Mouse (Mus musculus): ENCODE results near the gene Gm5460. TPM values are rescaled to one million over a fixed set of nuclear protein-coding genes. Genes with fewer than 3 reads are reported as not detected.

Gene Gm5460
- total and polyA plus RNA-seq, 3 experiments = not detected

- Histone ChIP-seq H3K79me2 (replicated peaks; ENCODE audit: control insufficient read depth, insufficient read depth, low read length) (no peaks in the 10 kb centered on the region), H3K4me1 (ENCODE audit: control insufficient read depth, insufficient read depth, low read length) (no peaks in the 10 kb centered on the region), H3K27me3 (ENCODE audit: control insufficient read depth, insufficient read depth, low read length) (no peaks in the 10 kb centered on the region), H3K4me3 (no peak overlapping the region), H3K36me3 (ENCODE audit: control insufficient read depth, insufficient read depth, low read length) (no peaks in the 10 kb centered on the region), H3K9ac (ENCODE audit: low read depth, low read length) (no peak overlapping the region), H3K27ac (no peak overlapping the region)
- WGBS = 81% methylated on average over 5 of the region's 5 CpGs
- intact Hi-C loops (cut with DNase I) = no loop called here
- TF ChIP-seq POLR2A (IDR thresholded peaks at IDR 0.05; ENCODE audit: insufficient read depth, low read depth, low read length) (no peak), EP300 (IDR thresholded peaks at IDR 0.05; ENCODE audit: insufficient read depth, low read depth, low read length) (no peak), CTCF (IDR thresholded peaks at IDR 0.05) (no peak)
- DNase-seq = no peak
Measured at GRCm38 (mm10) chr14:34091475-34091874, 74.9 kb downstream of the Gm5460 start.

DNA sequence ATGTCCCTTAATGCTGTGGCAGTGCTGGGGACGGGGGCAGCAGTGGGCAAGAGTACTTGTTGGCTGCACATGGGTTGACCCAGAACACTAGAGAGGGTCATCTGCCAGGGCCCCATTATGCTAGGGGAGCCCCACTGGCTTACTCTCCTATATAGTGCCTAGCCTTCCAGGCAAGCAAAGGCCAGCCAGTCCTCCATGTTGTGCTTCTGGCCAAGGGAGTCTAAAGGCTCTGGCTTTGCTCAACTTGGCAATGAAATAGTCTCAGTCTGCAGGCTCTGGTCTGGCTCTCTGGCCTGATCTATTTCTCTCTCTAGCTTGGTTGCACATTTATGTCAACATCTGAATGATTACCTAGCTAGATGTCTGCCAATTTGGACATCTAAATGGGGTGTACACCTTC is 76.3 kb downstream of the Gm5460 start:
- intact Hi-C loops (cut with DNase I) = no loop called here
- no peak overlapping the region for H3K27ac ChIP-seq
- H3K4me1 ChIP-seq (ENCODE audit: control insufficient read depth, insufficient read depth, low read length) = no peaks in the 10 kb centered on the region
- no peaks in the 10 kb centered on the region for H3K36me3 ChIP-seq (ENCODE audit: control insufficient read depth, insufficient read depth, low read length)
- no peaks in the 10 kb centered on the region for H3K27me3 ChIP-seq (ENCODE audit: control insufficient read depth, insufficient read depth, low read length)
- TF ChIP-seq CTCF (IDR thresholded peaks at IDR 0.05) (no peak), POLR2A (IDR thresholded peaks at IDR 0.05; ENCODE audit: insufficient read depth, low read depth, low read length) (no peak), EP300 (IDR thresholded peaks at IDR 0.05; ENCODE audit: insufficient read depth, low read depth, low read length) (no peak)
- H3K9ac ChIP-seq (ENCODE audit: low read depth, low read length) = no peak overlapping the region
- no peak overlapping the region for H3K4me3 ChIP-seq
- H3K79me2 ChIP-seq (replicated peaks; ENCODE audit: control insufficient read depth, insufficient read depth, low read length) = no peaks in the 10 kb centered on the region
- whole genome bisulfite sequencing = 91% methylated on average over 1 of the region's 1 CpGs
- no peak for DNase-seq

DNA sequence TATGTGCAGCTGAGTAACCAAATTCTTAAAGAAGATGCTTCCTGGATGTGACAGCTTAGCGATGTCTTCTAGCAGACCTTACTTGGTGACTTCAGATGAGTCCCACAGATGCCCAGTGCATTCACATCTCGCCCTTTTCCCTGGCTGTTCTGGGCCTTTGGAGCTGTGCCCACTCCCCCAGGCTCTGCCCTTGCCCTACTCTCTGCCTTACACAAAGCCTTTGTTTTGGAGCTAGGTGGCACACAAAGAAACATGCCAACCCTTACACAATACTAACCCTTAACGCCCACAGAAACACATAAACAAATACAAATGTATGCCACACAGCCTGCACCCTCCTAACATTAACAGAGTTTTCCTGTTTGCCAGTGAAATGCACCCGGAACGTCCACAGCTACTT is 79.6 kb downstream of the Gm5460 start:
- no peak overlapping the region for H3K9ac ChIP-seq (ENCODE audit: low read depth, low read length)
- no peak overlapping the region for H3K27ac ChIP-seq
- no peak overlapping the region for H3K4me3 ChIP-seq
- no peaks in the 10 kb centered on the region for H3K4me1 ChIP-seq (ENCODE audit: control insufficient read depth, insufficient read depth, low read length)
- no peak for DNase-seq
- 71% methylated on average over 5 of the region's 5 CpGs for WGBS
- intact Hi-C loops (cut with DNase I) = no loop called here
- TF ChIP-seq CTCF (IDR thresholded peaks at IDR 0.05) = no peak
- H3K27me3 ChIP-seq (ENCODE audit: control insufficient read depth, insufficient read depth, low read length) = no peaks in the 10 kb centered on the region
- no peaks in the 10 kb centered on the region for H3K79me2 ChIP-seq (replicated peaks; ENCODE audit: control insufficient read depth, insufficient read depth, low read length)
- H3K36me3 ChIP-seq (ENCODE audit: control insufficient read depth, insufficient read depth, low read length) = no peaks in the 10 kb centered on the region

Other genes starting within 250 kb of the Gm5460 start
- 1 to 10 TPM; 1.0 to 1.1 TPM for gene Gdf10, start 93.2 kb upstream of the Gm5460 start, total RNA-seq (2021)
- 1.8 and 3.8 TPM in 2 replicates for gene Gdf10, start 93.2 kb upstream of the Gm5460 start, polyA plus RNA-seq (2012; rRNA removed)
- under 1 TPM; 0.10 to 0.34 TPM for gene Gdf2, start 75.7 kb upstream of the Gm5460 start, total RNA-seq (2021)
- 0.16 and 0.20 TPM in 2 replicates for gene Gdf2, start 75.7 kb upstream of the Gm5460 start, polyA plus RNA-seq (2012; rRNA removed)
- gene Rbp3, start 62.8 kb upstream of the Gm5460 start, total RNA-seq (2021) = not detected
- gene Rbp3, start 62.8 kb upstream of the Gm5460 start, polyA plus RNA-seq (2012; rRNA removed) = not detected in 2 replicates
- gene Zfp488, start 38.0 kb upstream of the Gm5460 start, total RNA-seq (2021) = not detected
- gene Zfp488, start 38.0 kb upstream of the Gm5460 start, polyA plus RNA-seq (2012; rRNA removed) = not detected in 2 replicates
- gene Gm30083, start 1.6 kb upstream of the Gm5460 start, total RNA-seq (2021) = not detected
- gene Gm30083, start 1.6 kb upstream of the Gm5460 start, polyA plus RNA-seq (2012; rRNA removed) = not detected in 2 replicates
- not detected for gene Antxrl, start 35.9 kb downstream of the Gm5460 start, total RNA-seq (2021)
- 0.06 TPM in 2 replicates for gene Antxrl, start 35.9 kb downstream of the Gm5460 start, polyA plus RNA-seq (2012; rRNA removed)
- 1 to 10 TPM; 2.5 to 3.1 TPM for gene Anxa8, start 69.2 kb downstream of the Gm5460 start, total RNA-seq (2021)
- 2.0 and 4.0 TPM in 2 replicates for gene Anxa8, start 69.2 kb downstream of the Gm5460 start, polyA plus RNA-seq (2012; rRNA removed)
- gene A630023A22Rik, start 86.0 kb downstream of the Gm5460 start, total RNA-seq (2021) = not detected
- not detected in 2 replicates for gene A630023A22Rik, start 86.0 kb downstream of the Gm5460 start, polyA plus RNA-seq (2012; rRNA removed)
- gene Npy4r, start 135.7 kb downstream of the Gm5460 start, total RNA-seq (2021) = under 1 TPM; 0.08 to 0.18 TPM
- 0.80 and 1.1 TPM in 2 replicates for gene Npy4r, start 135.7 kb downstream of the Gm5460 start, polyA plus RNA-seq (2012; rRNA removed)
- under 1 TPM; 0.23 to 0.26 TPM for gene Gprin2, start 184.9 kb downstream of the Gm5460 start, total RNA-seq (2021)
- 0.10 and 0.20 TPM in 2 replicates for gene Gprin2, start 184.9 kb downstream of the Gm5460 start, polyA plus RNA-seq (2012; rRNA removed)
- under 1 TPM; 0.43 to 0.78 TPM for gene Syt15, start 202.8 kb downstream of the Gm5460 start, total RNA-seq (2021)
- gene Syt15, start 202.8 kb downstream of the Gm5460 start, polyA plus RNA-seq (2012; rRNA removed) = 1.5 and 1.6 TPM in 2 replicates

All from heart, adult 2 months (tissue).